Mouse (Mus musculus) limb, embryonic 12.5 days (tissue): Measurements from ENCODE around the gene Ccdc102a. TPM values are rescaled to one million over a fixed set of nuclear protein-coding genes. Genes with fewer than 3 reads are reported as not detected.
A peak's percentile ranks its signal among the peaks of the same experiment; 100 is the strongest.

Experiments
- ATAC-seq: fragments of 200-750 bp; cut with Nextera tagmentation; 2 replicates; pipeline ENCODE4 v1.8.0; 2017; ENCODE audit warnings: low read depth, moderate TSS enrichment; ENCODE audit not compliant: insufficient number of reproducible peaks, insufficient read depth, low FRiP score, low TSS enrichment
- H3K27ac ChIP-seq: fragments of 300-500 bp; sonication (generic); 2 replicates; pipeline ENCODE4 v1.5.1; 2016; ENCODE audit warnings: mild to moderate bottlenecking, moderate library complexity
- H3K27me3 ChIP-seq: fragments of 300-500 bp; sonication (generic); 2 replicates; pipeline ENCODE4 v1.6.1; 2016; ENCODE audit warnings: mild to moderate bottlenecking, moderate library complexity
- H3K36me3 ChIP-seq: fragments of 300-500 bp; sonication (generic); 2 replicates; pipeline ENCODE4 v1.6.1; 2016; ENCODE audit warnings: mild to moderate bottlenecking, moderate library complexity
- H3K4me1 ChIP-seq: fragments of 300-500 bp; sonication (generic); replicated peaks from 2 replicates; pipeline ENCODE4 v1.6.1; 2016
- H3K4me2 ChIP-seq: fragments of 300-500 bp; sonication (generic); 2 replicates; pipeline ENCODE4 v1.6.1; 2016; ENCODE audit warnings: mild to moderate bottlenecking, moderate library complexity
- H3K4me3 ChIP-seq: fragments of 300-500 bp; sonication (generic); replicated peaks from 2 replicates; pipeline ENCODE4 v1.5.1; 2016; ENCODE audit warnings: mild to moderate bottlenecking
- H3K9ac ChIP-seq: fragments of 300-500 bp; sonication (generic); replicated peaks from 2 replicates; pipeline ENCODE4 v1.6.1; 2016; ENCODE audit warnings: mild to moderate bottlenecking, moderate library complexity
- H3K9me3 ChIP-seq: fragments of 300-500 bp; sonication (generic); 2 replicates; pipeline ENCODE4 v1.6.1; 2016; ENCODE audit warnings: mild to moderate bottlenecking, moderate library complexity
- WGBS: fragments of 180-500 bp; shearing (Covaris S2); methylation state at CpG from one replicate; pipeline ENCODE4 v1.1.7; 2016; 5-methylcytosine and 5-hydroxymethylcytosine counted together
- polyA plus RNA-seq: library from polyadenylated mRNA; unstranded; fragments of >200 nt; fragmentation: Nextera tagmentation; extraction: Ambion mirVana; gene quantifications from 2 replicates; pipeline ENCODE4 v1.2.1, GENCODE M21; 2016

Ccdc102a gene
- polyA plus RNA-seq, 1 experiment from 2014 or later: 48.5 TPM

DNA sequence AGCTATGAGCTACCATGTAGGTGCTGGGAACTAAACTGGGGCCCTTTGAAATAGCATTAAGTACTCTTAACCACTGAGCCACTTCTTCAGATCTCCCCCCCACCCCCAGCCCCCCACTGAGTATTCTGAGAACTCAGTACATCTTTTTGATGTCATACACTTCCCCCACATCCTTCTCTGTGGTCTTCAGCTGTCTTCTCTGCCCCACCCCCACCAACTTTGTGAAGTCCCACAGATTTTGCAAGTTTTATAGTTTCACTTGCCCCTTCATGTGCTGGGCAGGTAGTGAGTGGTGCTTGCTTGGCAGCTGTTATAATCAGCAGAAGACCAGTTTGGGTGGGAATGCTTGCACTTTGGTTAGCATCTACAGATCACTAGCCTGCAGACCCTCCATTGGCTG lies 1.4 kb upstream of the Ccdc102a start:
- no peak overlapping the region for H3K27ac ChIP-seq
- ATAC-seq: no peak
- no peak overlapping the region for H3K4me2 ChIP-seq
- H3K9me3 ChIP-seq: no peaks in the 10 kb centered on the region
- H3K36me3 ChIP-seq: no peaks in the 10 kb centered on the region
- no peak overlapping the region for H3K4me3 ChIP-seq
- no peak overlapping the region for H3K9ac ChIP-seq
- H3K27me3 ChIP-seq: no peaks in the 10 kb centered on the region
- H3K4me1 ChIP-seq: peaks cover 27% of the 10 kb centered on the region

DNA sequence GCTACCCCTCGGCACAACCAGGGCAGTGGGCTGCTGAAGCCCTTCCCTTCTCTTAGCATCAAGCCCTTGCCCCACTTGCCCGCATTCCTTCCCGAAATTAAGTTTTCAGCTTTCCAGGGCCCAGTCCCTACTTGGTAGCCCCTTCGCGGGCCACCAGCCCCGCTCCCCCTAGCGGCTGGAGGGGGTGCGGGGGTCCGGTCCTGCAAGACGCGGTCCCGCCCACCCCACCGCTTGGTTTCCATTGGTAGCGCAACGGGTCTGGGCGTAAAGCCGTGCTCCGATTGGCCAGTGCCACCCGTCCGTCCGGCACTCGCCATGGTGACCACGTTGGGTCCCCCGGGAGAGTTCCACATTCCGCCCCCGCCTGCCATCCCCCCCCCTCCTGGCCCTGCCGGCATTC lies 546 bp downstream of the Ccdc102a start:
- peak overlapping the region; percentile 78 for H3K4me2 ChIP-seq
- peak overlapping the region; percentile 89 for H3K9ac ChIP-seq
- H3K4me1 ChIP-seq: peaks cover 43% of the 10 kb centered on the region
- peak overlapping the region; percentile 82 for H3K4me3 ChIP-seq
- ATAC-seq: peak; percentile 91
- peak overlapping the region; percentile 90 for H3K27ac ChIP-seq
- H3K36me3 ChIP-seq: peaks cover 10% of the 10 kb centered on the region
- H3K27me3 ChIP-seq: peaks cover 13% of the 10 kb centered on the region
- WGBS: under 1% methylated on average over 25 of the region's 27 CpGs
- H3K9me3 ChIP-seq: no peaks in the 10 kb centered on the region

DNA sequence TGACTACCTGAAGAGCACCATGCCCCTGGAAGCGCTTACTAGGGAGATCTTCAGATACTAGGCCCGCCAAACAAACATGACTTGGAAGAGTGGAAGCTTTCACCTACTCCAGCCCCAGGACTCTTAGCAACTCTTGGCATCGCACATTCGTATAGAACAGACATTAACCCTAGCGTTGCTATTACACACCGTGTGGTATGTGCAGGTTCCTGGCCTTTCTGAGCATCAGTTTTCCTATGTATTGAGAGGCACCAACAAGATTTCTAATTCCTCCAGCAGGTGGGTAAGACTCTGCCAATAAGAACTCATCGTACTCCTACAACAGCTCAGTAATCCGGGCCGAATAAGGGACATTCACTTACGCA lies 956 bp downstream of the Ccdc102a start:
- Histone ChIP-seq H3K4me3 (peak overlapping the region; percentile 82), H3K9me3 (no peaks in the 10 kb centered on the region), H3K9ac (peak overlapping the region; percentile 55), H3K4me2 (peak overlapping the region; percentile 78), H3K27me3 (peaks cover 13% of the 10 kb centered on the region), H3K4me1 (peaks cover 45% of the 10 kb centered on the region), H3K27ac (peak overlapping the region; percentile 90), H3K36me3 (peaks cover 14% of the 10 kb centered on the region)
- 8% methylated on average over 10 of the region's 10 CpGs for WGBS
- ATAC-seq: 0 out of 2 replicates have a peak, but pooled peaks have one; percentile 2

DNA sequence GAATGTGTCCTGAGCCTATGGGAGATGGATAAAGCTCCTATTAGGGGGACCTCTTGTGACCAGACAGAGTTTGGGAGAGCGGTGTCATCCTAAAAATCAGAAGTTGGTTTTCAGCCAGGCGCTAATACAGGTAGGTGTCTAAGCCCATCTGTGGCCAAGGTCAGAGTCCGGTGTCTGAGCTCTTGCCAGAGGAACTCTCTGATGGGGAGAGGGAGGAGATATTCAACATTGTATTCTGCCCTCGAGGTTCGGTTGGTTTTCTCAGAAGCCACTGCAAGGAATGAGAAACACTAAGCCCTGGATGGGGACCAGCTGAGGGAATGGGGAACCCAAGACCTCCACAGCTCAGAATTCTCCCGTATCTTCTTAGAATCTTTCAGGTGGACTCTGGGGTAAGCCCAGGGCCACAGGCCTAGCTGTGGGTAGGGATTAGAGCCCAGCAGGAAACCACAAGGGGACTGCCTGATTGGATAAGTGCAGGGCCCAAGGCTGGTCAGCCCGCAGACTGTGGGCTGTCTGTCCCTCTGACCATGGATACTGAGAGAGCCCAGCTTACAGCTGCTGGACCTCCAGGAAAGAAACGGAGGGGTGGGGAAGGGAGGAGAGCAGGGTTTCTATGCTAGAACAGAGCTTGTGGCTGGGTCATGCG lies 1.5 kb downstream of the Ccdc102a start:
- Histone ChIP-seq H3K36me3 (peaks cover 19% of the 10 kb centered on the region), H3K9ac (peak overlapping the region; percentile 55), H3K27ac (0 out of 2 replicates have a peak overlapping the region, but pooled peaks have one; percentile 53), H3K4me3 (peak overlapping the region; percentile 82), H3K27me3 (peaks cover 13% of the 10 kb centered on the region), H3K4me2 (peak overlapping the region; percentile 78), H3K4me1 (peaks cover 50% of the 10 kb centered on the region), H3K9me3 (no peaks in the 10 kb centered on the region)
- 48% methylated on average over 9 of the region's 9 CpGs for WGBS
- no peak for ATAC-seq

DNA sequence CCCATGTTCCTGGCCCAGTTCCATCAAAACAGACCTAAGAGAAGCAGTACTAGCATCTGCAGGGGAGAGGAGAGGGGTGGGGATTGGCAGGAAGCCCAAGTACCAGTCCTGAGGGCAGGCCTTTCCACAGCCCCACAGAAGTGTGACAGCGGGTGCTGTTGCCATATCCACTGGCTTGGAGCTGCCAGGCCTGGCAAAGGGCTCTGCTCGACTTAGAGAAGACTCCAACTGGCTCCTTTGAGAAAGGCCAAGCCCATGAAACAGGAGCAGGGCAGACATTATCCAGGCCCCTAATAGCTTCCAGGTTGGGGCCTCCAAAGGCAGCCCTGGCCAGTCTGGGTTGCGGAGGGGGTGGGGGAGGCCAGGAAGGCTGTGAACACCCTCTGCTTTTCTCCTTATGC lies 3.2 kb downstream of the Ccdc102a start:
- WGBS: 10% methylated on average over 3 of the region's 3 CpGs
- Histone ChIP-seq H3K4me2 (peak overlapping the region; percentile 78), H3K36me3 (peaks cover 36% of the 10 kb centered on the region), H3K4me3 (peak overlapping the region; percentile 12; the same call in 1 of the 2 replicates), H3K27ac (peak overlapping the region; percentile 80), H3K27me3 (peaks cover 13% of the 10 kb centered on the region), H3K9me3 (no peaks in the 10 kb centered on the region), H3K4me1 (peaks cover 53% of the 10 kb centered on the region), H3K9ac (0 out of 2 replicates have a peak overlapping the region, but pooled peaks have one; percentile 19)
- ATAC-seq: peak; percentile 30; the same call in 1 of the 2 replicates

DNA sequence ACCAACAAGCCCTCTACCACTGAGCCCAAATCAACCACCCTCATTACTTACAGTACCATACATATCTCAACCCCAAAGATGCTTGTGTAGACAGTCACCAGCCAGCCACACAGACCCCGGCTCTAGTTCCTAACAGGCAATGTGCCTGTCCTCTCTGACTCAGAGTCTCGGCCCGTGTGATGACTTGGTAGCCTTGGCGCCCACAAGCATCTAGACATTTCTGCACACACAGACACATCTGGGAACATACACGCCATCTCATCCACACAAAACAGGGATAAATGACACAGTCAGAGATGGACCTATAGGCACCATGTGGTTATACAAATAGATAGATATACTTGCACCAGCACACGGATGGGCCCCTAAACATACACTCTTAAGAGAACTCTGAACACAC lies 3.6 kb downstream of the Ccdc102a start:
- no peak for ATAC-seq
- no peaks in the 10 kb centered on the region for H3K9me3 ChIP-seq
- 0 out of 2 replicates have a peak overlapping the region, but pooled peaks have one; percentile 19 for H3K9ac ChIP-seq
- 82% methylated on average over 6 of the region's 6 CpGs for WGBS
- peaks cover 40% of the 10 kb centered on the region for H3K36me3 ChIP-seq
- H3K4me2 ChIP-seq: peak overlapping the region; percentile 78
- peak overlapping the region; percentile 80 for H3K27ac ChIP-seq
- no peak overlapping the region; the same call in 1 of the 2 replicates for H3K4me3 ChIP-seq
- peaks cover 13% of the 10 kb centered on the region for H3K27me3 ChIP-seq
- H3K4me1 ChIP-seq: peaks cover 53% of the 10 kb centered on the region

DNA sequence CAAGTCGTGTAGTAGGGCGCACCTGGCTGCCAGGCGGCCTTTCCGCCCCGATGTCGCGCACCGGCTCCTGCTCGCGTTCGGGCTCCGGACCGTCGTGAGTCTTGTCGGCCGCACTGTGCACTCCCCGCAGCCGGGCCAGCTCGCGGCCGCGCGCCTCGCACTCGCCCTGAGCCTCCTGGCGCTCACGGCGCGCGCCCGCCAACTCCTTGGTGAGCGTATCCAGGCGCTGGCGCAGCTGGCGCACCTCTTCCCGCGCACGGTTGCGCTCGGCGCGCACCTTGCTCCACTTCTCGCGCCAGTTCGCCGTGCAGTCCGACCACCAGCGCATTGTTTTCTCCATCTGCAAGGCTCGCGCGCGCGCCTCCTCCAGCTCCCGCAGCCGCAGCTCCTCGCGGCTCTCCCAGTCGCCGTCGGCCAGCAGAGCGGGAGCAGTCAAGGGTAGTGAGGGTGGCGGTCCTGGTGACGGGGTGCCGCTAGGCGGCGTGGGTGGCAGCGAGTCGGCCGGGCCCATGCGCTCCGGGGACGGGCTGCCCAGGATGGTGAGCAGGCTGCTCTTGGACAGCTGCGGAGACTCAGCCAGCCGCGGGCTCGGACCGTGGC lies 4.7 kb downstream of the Ccdc102a start:
- H3K27ac ChIP-seq: no peak overlapping the region
- ATAC-seq: no peak; the same call in 1 of the 2 replicates
- H3K36me3 ChIP-seq: peaks cover 49% of the 10 kb centered on the region
- 4% methylated on average over 77 of the region's 77 CpGs for WGBS
- peaks cover 53% of the 10 kb centered on the region for H3K4me1 ChIP-seq
- peak overlapping the region; percentile 45 for H3K4me3 ChIP-seq
- no peaks in the 10 kb centered on the region for H3K9me3 ChIP-seq
- H3K9ac ChIP-seq: peak overlapping the region; percentile 54
- H3K4me2 ChIP-seq: peak overlapping the region; percentile 72
- peaks cover 13% of the 10 kb centered on the region for H3K27me3 ChIP-seq

DNA sequence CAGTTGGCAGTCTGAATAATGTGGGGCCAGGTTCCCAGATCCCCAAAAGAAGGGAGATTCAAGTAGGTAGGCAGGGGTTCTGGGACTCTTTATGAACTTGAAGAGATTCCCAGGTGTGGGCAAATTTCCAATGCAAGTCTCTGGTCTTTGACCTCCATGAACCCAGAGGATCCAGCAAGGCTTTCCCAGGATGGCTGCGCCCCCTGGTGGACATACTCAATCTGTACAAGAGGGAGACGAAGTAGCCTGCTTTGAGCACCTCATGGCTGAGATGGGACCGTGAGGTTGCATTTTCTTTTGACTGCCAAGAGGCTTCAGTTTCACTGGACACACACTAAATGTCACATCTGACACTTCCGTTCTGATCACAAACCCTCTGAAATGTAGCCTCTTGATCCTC lies 9.1 kb downstream of the Ccdc102a start:
- Histone ChIP-seq H3K4me3 (no peak overlapping the region), H3K4me1 (peaks cover 42% of the 10 kb centered on the region), H3K9me3 (no peaks in the 10 kb centered on the region), H3K4me2 (no peak overlapping the region), H3K27me3 (peaks cover 12% of the 10 kb centered on the region), H3K9ac (no peak overlapping the region), H3K27ac (0 out of 2 replicates have a peak overlapping the region, but pooled peaks have one; percentile 29), H3K36me3 (peaks cover 91% of the 10 kb centered on the region)
- WGBS: 3% methylated on average over 4 of the region's 4 CpGs
- no peak for ATAC-seq

DNA sequence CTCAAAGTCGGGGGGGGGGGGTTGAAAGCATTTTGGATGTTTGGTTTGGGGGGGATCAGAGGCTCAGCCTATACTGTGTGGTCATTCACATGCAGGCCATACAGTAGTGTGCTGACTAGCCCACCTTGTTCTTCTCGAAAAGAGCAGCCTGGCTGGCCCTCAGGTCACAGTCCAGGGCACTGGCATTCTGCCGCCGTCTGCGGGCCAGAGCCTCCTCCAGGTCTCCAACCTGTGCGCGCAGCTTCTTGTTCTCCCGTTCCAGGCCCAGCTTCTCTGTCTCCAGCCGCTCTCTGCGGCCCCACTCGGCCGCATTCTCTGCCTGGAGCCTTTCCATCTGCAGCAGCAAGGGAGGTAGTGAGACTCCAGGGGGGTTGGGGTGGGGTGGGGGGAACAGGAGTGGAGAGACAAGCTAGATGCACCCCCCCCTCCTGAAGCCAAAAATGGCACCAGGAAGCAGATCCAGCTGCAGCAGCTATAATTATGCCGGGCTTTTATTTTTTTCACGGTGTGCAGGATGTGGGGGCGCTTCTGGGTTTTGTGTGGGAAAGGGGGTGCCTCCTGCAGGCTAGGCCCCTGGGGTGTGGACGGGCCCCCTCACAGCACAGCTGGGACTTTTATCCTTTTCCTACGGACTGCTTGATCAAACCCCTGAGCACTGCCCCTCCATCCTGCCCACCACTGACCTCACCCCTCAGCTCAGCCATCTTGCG lies 10.2 kb downstream of the Ccdc102a start:
- H3K4me1 ChIP-seq: peaks cover 42% of the 10 kb centered on the region
- 0 out of 2 replicates have a peak overlapping the region, but pooled peaks have one; percentile 8 for H3K9ac ChIP-seq
- H3K27me3 ChIP-seq: peaks cover 2% of the 10 kb centered on the region
- H3K4me2 ChIP-seq: no peak overlapping the region
- 81% methylated on average over 18 of the region's 18 CpGs for WGBS
- peak overlapping the region; percentile 29; the same call in 1 of the 2 replicates for H3K27ac ChIP-seq
- peaks cover 93% of the 10 kb centered on the region for H3K36me3 ChIP-seq
- H3K9me3 ChIP-seq: no peaks in the 10 kb centered on the region
- no peak overlapping the region for H3K4me3 ChIP-seq
- no peak for ATAC-seq

DNA sequence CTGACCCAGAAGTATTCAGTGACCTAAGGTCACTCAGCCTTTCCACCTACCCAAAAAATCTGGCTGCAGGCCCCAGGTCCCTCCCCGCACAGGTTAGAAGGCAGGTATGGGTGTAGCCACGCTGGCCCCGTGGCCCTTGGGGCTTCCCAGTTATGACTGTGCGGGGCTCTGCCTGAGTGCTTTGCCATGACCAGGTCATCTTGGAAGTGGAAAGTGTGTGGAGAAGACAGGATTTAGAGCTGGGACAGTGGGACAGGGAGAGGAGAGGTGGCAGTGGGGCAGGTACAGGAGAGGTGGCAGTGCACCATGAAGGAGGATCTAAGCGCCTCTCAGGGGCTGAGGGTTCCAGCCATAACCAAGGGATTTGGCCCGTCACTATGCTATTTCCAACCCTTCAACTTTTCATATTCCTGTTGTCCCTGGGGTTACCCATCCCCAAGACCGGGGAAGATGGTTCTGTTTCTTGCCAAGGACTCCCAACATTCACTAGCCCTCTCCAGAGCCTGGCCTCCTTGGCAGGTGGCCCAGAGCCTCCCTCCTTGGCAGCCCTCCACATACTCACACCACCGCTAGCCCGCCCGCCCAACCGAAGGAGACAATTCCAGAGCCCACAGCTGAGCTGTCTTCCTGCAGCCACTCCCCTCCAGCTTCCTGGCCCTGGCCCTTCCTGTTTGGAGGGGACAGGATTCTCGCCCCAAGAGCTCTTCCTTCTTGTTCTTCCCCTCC lies 13.3 kb downstream of the Ccdc102a start:
- Histone ChIP-seq H3K4me2 (no peak overlapping the region), H3K27me3 (no peaks in the 10 kb centered on the region), H3K9ac (no peak overlapping the region), H3K36me3 (peaks cover 74% of the 10 kb centered on the region), H3K4me3 (no peak overlapping the region), H3K27ac (peak overlapping the region; percentile 56), H3K9me3 (no peaks in the 10 kb centered on the region), H3K4me1 (peaks cover 46% of the 10 kb centered on the region)
- ATAC-seq: no peak
- WGBS: 89% methylated on average over 12 of the region's 12 CpGs
